Mouse (Mus musculus): ENCODE data around the gene Csnk2b. TPM values are rescaled to one million over a fixed set of nuclear protein-coding genes. Genes with fewer than 3 reads are reported as not detected.
A peak's percentile ranks its signal among the peaks of the same experiment; 100 is the strongest.

The Csnk2b gene
- polyA plus RNA-seq, 1 experiment from 2014 or later: 290 TPM

GRCm38 (mm10) chr17:35083929-35084497 lies 37.8 kb downstream of the Csnk2b start:
- ATAC-seq (ENCODE audit: insufficient number of reproducible peaks, low FRiP score, low TSS enrichment, low read depth) (no peak), DNase-seq (ENCODE audit: low spot score) (no peak)
- H3K4me2 ChIP-seq (ENCODE audit: low read depth, severe bottlenecking): no peak overlapping the region
- H3K9me3 ChIP-seq (ENCODE audit: control insufficient read depth, low read length): no peaks in the 10 kb centered on the region
- H3K36me3 ChIP-seq (ENCODE audit: control insufficient read depth, insufficient read depth, low read length): no peaks in the 10 kb centered on the region
- no peak overlapping the region for H3K9ac ChIP-seq (ENCODE audit: low read length)
- H3K4me3 ChIP-seq (ENCODE audit: low read depth, low read length): no peak overlapping the region
- H3K27me3 ChIP-seq (ENCODE audit: control insufficient read depth, insufficient read depth, low read length): no peaks in the 10 kb centered on the region
- no peaks in the 10 kb centered on the region for H3K4me1 ChIP-seq (ENCODE audit: control insufficient read depth, insufficient read depth, low read length)
- WGBS: 71% methylated on average over 3 of the region's 3 CpGs
- H3K27ac ChIP-seq (replicated peaks; ENCODE audit: low read depth, low read length): no peak overlapping the region

- Histone ChIP-seq H3K27ac (replicated peaks; ENCODE audit: low read depth, low read length) (no peak overlapping the region), H3K4me1 (ENCODE audit: control insufficient read depth, insufficient read depth, low read length) (peaks cover under 1% of the 10 kb centered on the region), H3K4me2 (ENCODE audit: low read depth, severe bottlenecking) (no peak overlapping the region), H3K4me3 (ENCODE audit: low read depth, low read length) (no peak overlapping the region), H3K9ac (ENCODE audit: low read length) (no peak overlapping the region), H3K36me3 (ENCODE audit: control insufficient read depth, insufficient read depth, low read length) (no peaks in the 10 kb centered on the region), H3K9me3 (ENCODE audit: control insufficient read depth, low read length) (no peaks in the 10 kb centered on the region), H3K27me3 (ENCODE audit: control insufficient read depth, insufficient read depth, low read length) (no peaks in the 10 kb centered on the region)
- WGBS: 79% methylated on average over 16 of the region's 16 CpGs
- ATAC-seq (ENCODE audit: insufficient number of reproducible peaks, low FRiP score, low TSS enrichment, low read depth): no peak
- DNase-seq (ENCODE audit: low spot score): no peak
Observed at GRCm38 (mm10) chr17:35082841-35083576, 38.8 kb downstream of the Csnk2b start.

- no peaks in the 10 kb centered on the region for H3K27me3 ChIP-seq (ENCODE audit: control insufficient read depth, insufficient read depth, low read length)
- H3K4me3 ChIP-seq (ENCODE audit: low read depth, low read length): no peak overlapping the region
- H3K4me1 ChIP-seq (ENCODE audit: control insufficient read depth, insufficient read depth, low read length): peaks cover 10% of the 10 kb centered on the region
- H3K9me3 ChIP-seq (ENCODE audit: control insufficient read depth, low read length): no peaks in the 10 kb centered on the region
- H3K9ac ChIP-seq (ENCODE audit: low read length): no peak overlapping the region
- H3K4me2 ChIP-seq (ENCODE audit: low read depth, severe bottlenecking): no peak overlapping the region
- DNase-seq (ENCODE audit: low spot score) (no peak), ATAC-seq (ENCODE audit: insufficient number of reproducible peaks, low FRiP score, low TSS enrichment, low read depth) (no peak)
- H3K27ac ChIP-seq (replicated peaks; ENCODE audit: low read depth, low read length): no peak overlapping the region
- WGBS: 87% methylated on average over 4 of the region's 4 CpGs
- no peaks in the 10 kb centered on the region for H3K36me3 ChIP-seq (ENCODE audit: control insufficient read depth, insufficient read depth, low read length)
Observed at GRCm38 (mm10) chr17:35080710-35081109, 41.1 kb downstream of the Csnk2b start.

- 37% methylated on average over 6 of the region's 6 CpGs for WGBS
Observed at GRCm38 (mm10) chr17:35080248-35080647, 41.6 kb downstream of the Csnk2b start.

GRCm38 (mm10) chr17:35079778-35080177 lies 42.1 kb downstream of the Csnk2b start:
- H3K4me2 ChIP-seq (ENCODE audit: low read depth, severe bottlenecking): no peak overlapping the region
- WGBS: 70% methylated on average over 9 of the region's 9 CpGs
- H3K27me3 ChIP-seq (ENCODE audit: control insufficient read depth, insufficient read depth, low read length): no peaks in the 10 kb centered on the region
- no peaks in the 10 kb centered on the region for H3K9me3 ChIP-seq (ENCODE audit: control insufficient read depth, low read length)
- no peak overlapping the region for H3K9ac ChIP-seq (ENCODE audit: low read length)
- no peak overlapping the region for H3K4me3 ChIP-seq (ENCODE audit: low read depth, low read length)
- peaks cover 10% of the 10 kb centered on the region for H3K4me1 ChIP-seq (ENCODE audit: control insufficient read depth, insufficient read depth, low read length)
- no peaks in the 10 kb centered on the region for H3K36me3 ChIP-seq (ENCODE audit: control insufficient read depth, insufficient read depth, low read length)
- ATAC-seq (ENCODE audit: insufficient number of reproducible peaks, low FRiP score, low TSS enrichment, low read depth) (no peak), DNase-seq (ENCODE audit: low spot score) (no peak)
- no peak overlapping the region for H3K27ac ChIP-seq (replicated peaks; ENCODE audit: low read depth, low read length)

More at GRCm38 (mm10) chr17:35080248-35080647, 41.6 kb downstream of the Csnk2b start:
- no peak overlapping the region for H3K4me3 ChIP-seq (ENCODE audit: low read depth, low read length)
- ATAC-seq (ENCODE audit: insufficient number of reproducible peaks, low FRiP score, low TSS enrichment, low read depth): no peak
- no peak overlapping the region for H3K9ac ChIP-seq (ENCODE audit: low read length)
- peaks cover 10% of the 10 kb centered on the region for H3K4me1 ChIP-seq (ENCODE audit: control insufficient read depth, insufficient read depth, low read length)
- no peak for DNase-seq (ENCODE audit: low spot score)
- H3K27ac ChIP-seq (replicated peaks; ENCODE audit: low read depth, low read length): no peak overlapping the region
- H3K27me3 ChIP-seq (ENCODE audit: control insufficient read depth, insufficient read depth, low read length): no peaks in the 10 kb centered on the region
- H3K36me3 ChIP-seq (ENCODE audit: control insufficient read depth, insufficient read depth, low read length): no peaks in the 10 kb centered on the region
- H3K4me2 ChIP-seq (ENCODE audit: low read depth, severe bottlenecking): no peak overlapping the region
- H3K9me3 ChIP-seq (ENCODE audit: control insufficient read depth, low read length): no peaks in the 10 kb centered on the region

GRCm38 (mm10) chr17:35077786-35078233 lies 44.0 kb downstream of the Csnk2b start, which contains the start of gene Ly6g6d:
Gene Ly6g6d, minus strand, starts transcription at chr17:35078065.
- ATAC-seq (ENCODE audit: insufficient number of reproducible peaks, low FRiP score, low TSS enrichment, low read depth) (no peak), DNase-seq (ENCODE audit: low spot score) (no peak)
- no peaks in the 10 kb centered on the region for H3K27me3 ChIP-seq (ENCODE audit: control insufficient read depth, insufficient read depth, low read length)
- peak within 1 kb of the TSS; percentile 12; the same call in 1 of the 2 replicates for H3K4me3 ChIP-seq (ENCODE audit: low read depth, low read length)
- 12% methylated on average over 14 of the region's 14 CpGs for WGBS
- peak within 1 kb of the TSS; percentile 42 for H3K4me2 ChIP-seq (ENCODE audit: low read depth, severe bottlenecking)
- no peak within 1 kb of the TSS; the same call in 1 of the 2 replicates for H3K27ac ChIP-seq (replicated peaks; ENCODE audit: low read depth, low read length)
- H3K36me3 ChIP-seq (ENCODE audit: control insufficient read depth, insufficient read depth, low read length): no peaks in the 10 kb centered on the region
- H3K9ac ChIP-seq (ENCODE audit: low read length): peak within 1 kb of the TSS; percentile 50
- H3K9me3 ChIP-seq (ENCODE audit: control insufficient read depth, low read length): no peaks in the 10 kb centered on the region
- H3K4me1 ChIP-seq (ENCODE audit: control insufficient read depth, insufficient read depth, low read length): peaks cover 12% of the 10 kb centered on the region

GRCm38 (mm10) chr17:35077285-35077684 lies 44.6 kb downstream of the Csnk2b start:
- ATAC-seq (ENCODE audit: insufficient number of reproducible peaks, low FRiP score, low TSS enrichment, low read depth) (no peak), DNase-seq (ENCODE audit: low spot score) (no peak)
- WGBS: 40% methylated on average over 2 of the region's 2 CpGs
- H3K9me3 ChIP-seq (ENCODE audit: control insufficient read depth, low read length): no peaks in the 10 kb centered on the region
- no peak overlapping the region; the same call in 1 of the 2 replicates for H3K9ac ChIP-seq (ENCODE audit: low read length)
- peaks cover 12% of the 10 kb centered on the region for H3K4me1 ChIP-seq (ENCODE audit: control insufficient read depth, insufficient read depth, low read length)
- H3K4me3 ChIP-seq (ENCODE audit: low read depth, low read length): no peak overlapping the region
- H3K27me3 ChIP-seq (ENCODE audit: control insufficient read depth, insufficient read depth, low read length): no peaks in the 10 kb centered on the region
- no peak overlapping the region for H3K27ac ChIP-seq (replicated peaks; ENCODE audit: low read depth, low read length)
- H3K4me2 ChIP-seq (ENCODE audit: low read depth, severe bottlenecking): peak overlapping the region; percentile 42
- no peaks in the 10 kb centered on the region for H3K36me3 ChIP-seq (ENCODE audit: control insufficient read depth, insufficient read depth, low read length)

GRCm38 (mm10) chr17:35076507-35077176 lies 45.2 kb downstream of the Csnk2b start, which contains the start of gene Ly6g6e:
Gene Ly6g6e, plus strand, starts transcription at chr17:35076902.
- WGBS: 19% methylated on average over 10 of the region's 10 CpGs
- Histone ChIP-seq H3K4me3 (ENCODE audit: low read depth, low read length) (peak within 1 kb of the TSS; percentile 12; the same call in 1 of the 2 replicates), H3K9me3 (ENCODE audit: control insufficient read depth, low read length) (no peaks in the 10 kb centered on the region), H3K4me1 (ENCODE audit: control insufficient read depth, insufficient read depth, low read length) (peaks cover 12% of the 10 kb centered on the region), H3K4me2 (ENCODE audit: low read depth, severe bottlenecking) (peak within 1 kb of the TSS; percentile 42), H3K36me3 (ENCODE audit: control insufficient read depth, insufficient read depth, low read length) (no peaks in the 10 kb centered on the region), H3K27me3 (ENCODE audit: control insufficient read depth, insufficient read depth, low read length) (no peaks in the 10 kb centered on the region), H3K27ac (replicated peaks; ENCODE audit: low read depth, low read length) (no peak within 1 kb of the TSS; the same call in 1 of the 2 replicates), H3K9ac (ENCODE audit: low read length) (peak within 1 kb of the TSS; percentile 50)
- ATAC-seq (ENCODE audit: insufficient number of reproducible peaks, low FRiP score, low TSS enrichment, low read depth) (no peak), DNase-seq (ENCODE audit: low spot score) (no peak)
